Mouse (Mus musculus) R1 (cell line): Measurements from ENCODE around the gene Dync1li1.

Experiments
- DNase-seq: peaks from one replicate; pipeline ENCODE4 v3.0.0-alpha.2; 2018; ENCODE audit warnings: low read depth, low spot score

Gene Dync1li1

DNA sequence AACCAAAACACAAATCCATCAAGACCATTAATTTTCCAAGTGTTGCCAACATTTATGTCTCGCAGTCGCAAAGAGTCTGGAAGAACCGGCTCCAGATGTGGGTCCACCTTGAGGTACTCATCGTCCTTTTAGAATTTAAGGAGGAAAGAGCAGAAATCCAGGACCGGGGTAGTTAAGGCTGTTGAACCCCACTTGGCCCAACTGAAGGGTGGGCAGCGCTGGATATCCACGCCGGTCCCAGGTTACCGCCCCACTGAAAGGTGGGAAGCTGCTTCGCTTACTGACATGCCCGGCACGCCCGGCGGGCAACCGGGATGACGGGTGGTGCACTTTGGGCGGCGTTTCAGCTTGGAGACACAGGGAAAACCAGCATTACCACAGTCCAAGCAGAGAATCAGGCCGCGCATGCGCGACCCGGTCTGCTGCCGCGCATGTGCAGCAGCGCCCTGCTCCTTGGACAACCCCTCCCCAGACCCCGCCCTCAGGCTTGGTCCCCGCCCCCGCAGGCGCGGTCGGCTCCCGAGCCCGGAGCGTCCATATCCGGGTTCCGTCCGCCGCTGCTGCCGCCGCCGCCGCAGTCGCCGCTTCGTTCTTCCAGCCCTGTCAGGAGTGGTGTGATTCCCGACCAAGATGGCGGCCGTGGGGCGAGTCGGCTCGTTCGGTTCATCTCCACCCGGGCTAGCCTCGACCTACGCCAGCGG, at the start of gene Dync1li1:
Dync1li1 (plus strand) TSS at position 539 of the 701 bp plus-strand sequence.
- peak; percentile 94 for DNase-seq

- no peak for DNase-seq
Measured at GRCm38 (mm10) chr9:114639186-114639748, 49.3 kb upstream of the Dync1li1 start.

DNA sequence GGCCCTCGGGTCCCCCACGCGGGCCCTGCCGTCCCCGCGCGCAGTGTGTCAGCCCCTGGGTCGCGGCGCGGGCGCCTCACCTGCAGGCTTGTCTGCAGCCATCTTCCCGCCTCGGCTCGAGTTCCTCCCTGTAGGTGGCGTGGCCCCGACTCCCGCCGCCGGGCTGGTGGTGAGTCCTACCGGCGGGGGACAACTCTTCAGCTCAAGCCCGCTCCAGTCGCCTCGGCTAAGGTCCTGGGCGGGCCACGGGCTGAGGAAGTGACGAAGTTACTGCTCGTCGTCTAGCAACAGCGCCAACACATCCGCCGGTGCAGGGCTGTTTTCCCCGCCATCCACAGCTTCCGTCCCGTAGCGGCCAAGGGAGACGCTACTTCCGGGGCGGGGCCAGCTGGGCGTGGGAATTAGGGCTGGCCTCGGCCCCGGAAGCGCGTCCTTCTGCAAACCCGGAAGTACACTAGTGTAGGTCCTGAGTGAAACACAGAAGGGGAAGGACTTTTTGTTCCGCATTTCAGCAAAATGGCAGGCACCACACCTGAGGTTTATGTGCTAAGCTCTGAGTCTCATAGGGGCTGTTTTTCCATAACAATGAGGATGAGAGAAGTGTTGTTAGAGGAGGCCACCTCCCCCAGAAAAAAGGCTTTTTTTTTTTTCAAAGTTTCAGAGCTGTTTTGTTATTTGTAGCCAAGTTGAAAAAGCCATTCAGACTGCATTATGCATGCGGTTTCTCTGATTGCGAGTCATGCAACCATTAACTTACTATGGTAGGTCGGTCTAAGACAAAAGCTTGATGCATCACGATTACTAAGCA, 48.5 kb upstream of the Dync1li1 start, which contains the start of gene Cnot10:
Cnot10 (minus strand) TSS at position 346 of the 808 bp plus-strand sequence.
- DNase-seq, result peak; percentile 99

DNA sequence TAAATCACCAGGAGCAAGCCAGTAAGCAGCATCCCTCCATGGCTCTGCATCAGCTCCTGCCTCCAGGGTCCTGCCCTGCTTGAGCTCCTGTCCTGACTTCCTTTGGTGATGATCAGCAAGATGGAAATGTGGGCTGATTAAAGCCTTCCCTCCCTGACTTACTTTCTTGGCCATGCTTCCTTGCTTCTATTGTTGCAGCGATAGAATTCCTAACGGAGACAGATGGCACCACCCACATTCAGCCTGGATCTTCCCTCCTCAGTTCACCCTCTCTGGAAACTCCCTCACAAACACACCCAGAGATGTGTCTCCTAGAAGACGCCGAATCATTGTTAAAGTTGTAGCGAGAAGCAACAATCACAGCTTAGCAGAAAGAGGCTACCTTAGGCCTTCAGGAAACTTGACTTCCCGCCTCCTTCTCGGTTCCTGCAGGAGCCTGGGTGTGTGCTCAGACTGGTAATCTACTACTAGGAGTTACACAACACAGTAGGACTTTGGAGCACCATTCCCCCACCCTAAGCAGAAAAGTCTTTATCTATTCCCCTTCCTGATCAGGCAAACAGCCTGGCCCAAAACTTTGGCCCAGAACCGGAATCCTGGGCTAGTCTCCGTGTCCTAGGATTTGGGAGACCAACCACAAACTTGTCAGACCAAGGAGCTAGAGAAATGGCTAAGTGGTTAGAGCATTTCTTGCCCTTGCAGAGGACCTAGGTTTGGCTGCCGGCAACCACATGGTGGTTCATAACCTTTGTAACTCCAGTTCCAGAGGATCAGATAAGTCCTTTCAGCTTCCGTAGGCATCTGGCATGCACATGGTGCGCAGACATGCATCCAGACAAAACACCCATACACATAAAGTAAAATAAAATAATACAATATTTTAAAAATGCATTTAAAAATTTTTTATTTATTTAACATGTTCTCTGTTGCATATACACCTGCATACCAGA, 41.8 kb upstream of the Dync1li1 start:
- DNase-seq, result peak; percentile 88

- DNase-seq, result no peak
Measured at GRCm38 (mm10) chr9:114647506-114648432, 40.8 kb upstream of the Dync1li1 start.

- DNase-seq, result peak; percentile 54
Measured at GRCm38 (mm10) chr9:114648472-114648871, 40.1 kb upstream of the Dync1li1 start.

DNA sequence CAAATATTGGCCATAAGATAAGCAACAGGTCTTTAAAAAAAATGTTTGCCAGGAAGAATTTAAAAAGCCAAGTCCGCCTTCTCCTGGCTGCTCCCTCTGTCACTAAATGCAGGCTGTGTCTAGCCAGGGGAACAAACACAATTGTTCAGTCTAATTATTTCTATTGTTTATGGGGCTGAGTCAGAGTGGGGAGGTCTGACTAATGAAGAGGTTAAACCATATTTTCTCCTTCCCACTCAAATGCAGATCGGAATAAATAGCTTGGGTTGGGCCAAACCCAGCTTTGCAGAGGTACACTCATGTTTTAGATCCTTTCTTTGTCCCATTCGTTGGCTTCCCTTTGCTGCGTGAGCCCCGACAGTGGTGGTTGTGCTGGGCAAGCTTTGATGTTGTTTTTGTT, 39.2 kb upstream of the Dync1li1 start:
- no peak for DNase-seq

DNA sequence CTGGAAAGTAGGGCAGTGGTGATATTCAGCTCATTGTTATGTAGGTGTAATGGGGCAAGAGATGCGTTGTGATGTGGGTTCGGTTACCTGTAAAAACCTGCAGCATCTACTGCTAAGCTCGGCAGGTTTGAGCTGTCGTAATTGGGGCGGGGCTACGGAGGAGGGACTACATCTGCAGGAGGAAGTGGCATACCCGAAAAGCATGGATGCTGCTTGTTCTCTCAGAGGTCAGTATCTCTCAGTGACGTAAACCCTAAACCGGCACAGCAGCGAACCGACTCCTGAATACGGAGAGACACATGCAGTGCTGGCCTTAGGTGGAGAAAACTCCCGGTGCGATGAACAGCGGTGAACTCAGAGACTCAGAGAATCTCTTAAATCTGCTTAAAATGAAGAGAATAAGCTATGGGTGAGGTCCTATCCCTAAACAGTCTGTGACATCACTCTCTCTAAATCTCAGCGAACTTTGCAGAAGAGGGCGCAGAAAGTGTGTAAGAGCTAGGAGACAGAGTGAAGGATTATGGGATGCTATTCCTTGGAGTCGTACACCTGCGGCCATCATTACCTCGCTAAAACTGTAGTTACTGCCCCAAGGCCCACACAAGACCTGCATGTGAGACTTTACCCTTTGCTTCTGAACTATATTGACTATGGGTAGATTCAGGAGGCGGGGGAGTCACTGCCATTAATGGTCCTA, 37.5 kb upstream of the Dync1li1 start:
- DNase-seq, result peak; percentile 87

DNA sequence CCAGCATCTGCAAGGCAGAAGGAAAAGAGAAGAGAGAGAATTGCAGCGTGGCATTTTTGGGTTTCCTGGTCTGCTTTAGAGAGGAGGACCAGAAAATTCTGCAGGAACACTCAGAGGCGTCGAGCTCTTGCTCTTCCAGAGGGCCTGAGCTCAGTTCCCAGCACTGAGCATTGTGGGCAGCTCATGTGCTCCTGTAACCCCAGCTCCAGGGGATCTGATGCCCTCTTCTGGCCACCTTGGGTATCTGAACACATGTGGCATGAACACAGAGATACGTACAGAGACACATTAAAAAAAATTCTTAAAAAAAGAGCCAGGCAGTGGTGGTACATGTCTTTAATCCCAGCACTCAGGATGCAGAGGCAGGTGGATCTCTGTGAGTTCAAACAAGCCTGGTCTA, 33.2 kb upstream of the Dync1li1 start:
- DNase-seq, result peak; percentile 81

DNA sequence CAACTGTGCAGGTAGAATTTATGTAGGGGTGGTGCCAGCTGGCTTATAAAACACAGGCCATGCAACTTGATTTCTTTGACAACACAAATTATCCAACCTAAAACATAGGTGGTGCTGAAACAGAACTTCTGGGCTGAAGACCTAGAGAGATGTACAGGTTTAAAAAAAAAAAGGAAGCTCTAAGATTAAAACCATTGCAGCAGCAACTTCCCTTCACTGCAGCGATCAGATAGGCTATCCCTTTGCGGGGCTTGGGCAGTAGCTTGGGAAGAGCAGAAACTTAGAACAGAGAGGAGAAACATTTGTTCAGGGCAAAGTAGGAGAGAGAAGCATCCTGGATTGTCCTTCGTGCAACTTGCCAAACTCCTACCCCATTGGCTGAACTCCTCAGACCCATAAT, 31.9 kb upstream of the Dync1li1 start:
- no peak for DNase-seq

GRCm38 (mm10) chr9:114660506-114660905, 28.1 kb upstream of the Dync1li1 start:
- DNase-seq, result no peak

GRCm38 (mm10) chr9:114660983-114661382, 27.6 kb upstream of the Dync1li1 start:
- DNase-seq, result no peak

DNA sequence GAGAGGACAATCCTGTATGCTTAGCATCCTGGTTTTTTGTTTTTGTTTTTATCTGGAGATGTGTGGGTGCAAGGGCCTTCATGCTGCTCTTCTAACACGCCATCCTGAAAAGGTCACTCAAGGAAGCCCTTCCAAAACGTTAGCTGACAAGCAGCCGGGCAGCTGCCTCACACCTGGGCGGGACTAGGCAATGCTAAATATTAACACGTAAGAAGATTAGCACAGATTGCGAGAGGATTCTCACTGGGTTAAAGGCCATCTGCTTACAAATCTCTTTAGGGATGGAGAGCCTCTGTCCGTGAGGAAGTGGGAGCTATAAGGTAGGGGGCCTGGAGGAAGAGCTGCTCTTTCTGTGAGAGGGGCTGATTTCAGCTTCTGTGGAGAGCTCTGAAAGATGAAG, 26.6 kb upstream of the Dync1li1 start:
- DNase-seq, result no peak

GRCm38 (mm10) chr9:114663782-114664181, 24.8 kb upstream of the Dync1li1 start:
- DNase-seq, result peak; percentile 91

DNA sequence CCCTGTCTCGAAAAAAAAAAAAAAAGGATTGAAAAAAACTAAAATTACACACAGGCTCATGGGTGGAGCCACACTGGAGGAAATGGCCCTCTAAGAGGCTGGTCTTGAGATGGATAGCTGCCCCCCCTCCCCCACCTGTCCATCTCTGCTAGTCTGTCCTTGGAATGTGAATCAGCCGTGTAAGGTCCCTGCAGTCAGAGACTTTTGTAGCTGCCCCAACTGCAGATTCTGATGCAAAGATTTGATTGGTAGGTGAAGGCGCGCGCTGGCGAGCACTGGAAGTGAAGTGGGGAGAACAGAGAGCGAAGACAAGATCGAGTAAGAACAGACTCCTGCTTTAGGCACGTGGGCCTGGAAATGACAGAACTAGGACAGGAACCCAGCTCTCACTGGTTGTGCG, 21.7 kb upstream of the Dync1li1 start:
- peak; percentile 71 for DNase-seq

GRCm38 (mm10) chr9:114668047-114668446, 20.5 kb upstream of the Dync1li1 start:
- DNase-seq, result no peak

DNA sequence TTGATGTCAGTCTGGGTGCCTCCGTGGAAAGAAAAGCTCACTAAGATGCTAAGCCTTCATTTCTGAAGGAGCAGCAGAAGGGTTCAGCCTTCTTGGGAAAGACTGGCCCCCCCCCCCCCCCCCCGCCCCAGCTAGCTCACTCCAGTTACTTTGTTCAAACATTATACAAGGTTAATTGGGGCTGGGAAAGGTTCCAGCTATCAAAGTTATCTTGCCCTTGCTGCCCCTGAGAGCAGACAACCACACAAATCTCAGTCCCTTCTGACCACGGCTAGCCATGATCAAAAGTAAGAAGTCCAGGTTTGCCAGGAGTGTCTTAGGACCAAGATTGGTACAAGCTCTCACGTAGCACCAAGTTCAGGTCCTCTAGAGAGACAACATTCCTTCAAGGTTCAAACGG, 19.6 kb upstream of the Dync1li1 start:
- no peak for DNase-seq

GRCm38 (mm10) chr9:114671946-114672345, 16.6 kb upstream of the Dync1li1 start:
- DNase-seq, result peak; percentile 63

DNA sequence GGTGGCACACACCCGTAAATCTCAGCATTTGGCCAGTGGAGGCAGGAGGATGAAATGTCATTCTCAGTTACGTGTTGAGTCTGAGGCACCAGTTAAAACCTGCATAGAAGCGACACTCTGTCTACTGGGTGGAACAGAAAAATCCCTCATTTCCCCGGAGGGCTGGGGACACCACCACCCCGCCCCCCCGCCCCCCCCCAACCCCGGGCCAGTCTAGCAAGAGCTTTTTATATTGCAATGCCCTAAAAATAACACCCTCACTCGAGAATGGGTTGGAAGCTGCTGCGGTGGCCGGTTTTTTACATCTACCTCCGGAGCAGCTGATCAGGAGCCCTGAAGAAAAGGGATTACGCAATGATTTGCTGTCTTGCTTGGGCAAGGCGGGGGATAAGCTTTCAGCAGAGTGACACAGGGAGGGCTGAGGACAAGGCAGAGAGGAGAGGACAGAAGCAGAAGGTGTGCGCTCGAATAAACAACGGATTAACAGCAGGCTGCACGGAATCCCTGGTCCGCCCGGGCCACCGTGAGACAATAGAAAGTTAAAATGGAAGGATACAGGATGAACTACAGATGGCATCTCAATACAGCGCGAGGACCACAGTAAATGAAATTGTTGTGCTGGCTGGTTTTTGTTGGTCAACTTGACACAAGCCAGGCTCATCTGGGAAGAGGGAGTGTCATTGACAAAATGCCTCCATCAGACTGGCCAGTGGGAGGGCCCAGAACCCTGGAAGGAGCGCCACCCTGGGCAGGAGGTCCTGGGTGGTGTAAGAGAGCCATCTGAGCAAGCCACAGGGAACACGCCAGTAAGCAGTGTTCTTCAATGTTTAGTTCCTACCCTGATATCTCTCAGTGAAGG, 15.7 kb upstream of the Dync1li1 start:
- no peak for DNase-seq
